Mouse (Mus musculus): ENCODE data around the gene Gmip.

GRCm38 (mm10) chr8:69853869-69854268, 45.4 kb downstream of the Gmip start:
- no peak for TF ChIP-seq CTCF (IDR thresholded peaks at IDR 0.05; ENCODE audit: extremely low read depth, insufficient read depth, insufficient read length, insufficient replicate concordance)
- TF ChIP-seq POLR2A (IDR thresholded peaks at IDR 0.05; ENCODE audit: low read depth, low read length), result no peak
